9 mouse cellular contexts compared by ENCODE assay signal in genomic region chr9:14698582-14699287, GRCm38 (mm10). TPM values are rescaled to one million over a fixed set of nuclear protein-coding genes. Genes with fewer than 3 reads are reported as not detected.
DNase-seq lines count a peak whose midpoint lies in the region; ATAC-seq lines count a peak whose summit lies in the region.
"Had no signal": no experiment of that assay in that cellular context is flagged by ENCODE, and none has a peak within 500 bp of the region (broad histone marks: within the 10 kb centered on the region; RNA-seq: fewer than 3 reads in every experiment).

No protein-coding gene starts in this region.

- WGBS in heart, embryonic 14.5 days = 44% methylated on average over 12 of the region's 12 CpGs
- 54% methylated on average over 12 of the region's 12 CpGs for WGBS in liver, embryonic 11.5 days
- WGBS in stomach, embryonic 15.5 days = 48% methylated on average over 12 of the region's 12 CpGs

- no peak overlapping the region for H3K27ac ChIP-seq in heart, embryonic 14.5 days (replicated peaks in 1 of 2; ENCODE audit: control insufficient read depth in 1 of 2, insufficient read depth in 1 of 2, low read depth in 2 of 2, low read length in 2 of 2)
- H3K27ac ChIP-seq in liver, embryonic 11.5 days (ENCODE audit: low read depth, low read length) = no peak overlapping the region
- H3K27ac ChIP-seq in stomach, embryonic 15.5 days = no peak overlapping the region
- H3K27ac ChIP-seq: heart, embryonic 13.5 days had no signal

- peak; percentile 68 for ATAC-seq in CD4-positive, CD25-positive, alpha-beta regulatory T cell, adult 4 months
- ATAC-seq in heart, embryonic 14.5 days (ENCODE audit: insufficient number of reproducible peaks, insufficient read depth, low FRiP score, low read depth) = peak; percentile 82
- ATAC-seq in liver, embryonic 11.5 days (replicated peaks; ENCODE audit: low FRiP score) = peak; percentile 72
- peak; percentile 85 for ATAC-seq in stomach, embryonic 15.5 days (ENCODE audit: insufficient read depth, low FRiP score, low read depth)

- H3K9ac ChIP-seq in heart, embryonic 14.5 days (ENCODE audit: low read length) = no peak overlapping the region
- H3K9ac ChIP-seq in liver, embryonic 11.5 days (ENCODE audit: low read depth, low read length) = no peak overlapping the region
- H3K9ac ChIP-seq in stomach, embryonic 15.5 days = no peak overlapping the region
- H3K9ac ChIP-seq: heart, embryonic 13.5 days had no signal

- H3K27me3 ChIP-seq in heart, embryonic 14.5 days (ENCODE audit: control insufficient read depth, insufficient read depth, low read length) = no peaks in the 10 kb centered on the region
- no peaks in the 10 kb centered on the region for H3K27me3 ChIP-seq in liver, embryonic 11.5 days (replicated peaks; ENCODE audit: control insufficient read depth, insufficient read depth, low read length)
- no peaks in the 10 kb centered on the region for H3K27me3 ChIP-seq in stomach, embryonic 15.5 days (replicated peaks)
- H3K27me3 ChIP-seq: heart, embryonic 13.5 days had no signal

- no peaks in the 10 kb centered on the region for H3K36me3 ChIP-seq in heart, embryonic 14.5 days (ENCODE audit: control insufficient read depth, insufficient read depth, low read length)
- no peaks in the 10 kb centered on the region for H3K36me3 ChIP-seq in liver, embryonic 11.5 days (ENCODE audit: control insufficient read depth, insufficient read depth, low read length)
- H3K36me3 ChIP-seq in stomach, embryonic 15.5 days = no peaks in the 10 kb centered on the region
- H3K36me3 ChIP-seq: heart, embryonic 13.5 days had no signal

- no peaks in the 10 kb centered on the region for H3K4me1 ChIP-seq in heart, embryonic 14.5 days (ENCODE audit: control insufficient read depth in 2 of 2, insufficient read depth in 2 of 2, low read length in 2 of 2)
- 0 out of 2 replicates have a peak, but pooled peaks cover 2% of the 10 kb centered on the region for H3K4me1 ChIP-seq in liver, embryonic 11.5 days (replicated peaks; ENCODE audit: control insufficient read depth, insufficient read depth, low read length)
- no peaks in the 10 kb centered on the region for H3K4me1 ChIP-seq in stomach, embryonic 15.5 days
- H3K4me1 ChIP-seq: heart, embryonic 13.5 days had no signal

- no peak overlapping the region for H3K4me2 ChIP-seq in heart, embryonic 14.5 days (ENCODE audit: low read length)
- H3K4me2 ChIP-seq in liver, embryonic 11.5 days = no peak overlapping the region
- no peak overlapping the region for H3K4me2 ChIP-seq in stomach, embryonic 15.5 days
- H3K4me2 ChIP-seq: heart, embryonic 13.5 days had no signal

- H3K9me3 ChIP-seq in heart, embryonic 14.5 days (ENCODE audit: control insufficient read depth, low read length) = no peaks in the 10 kb centered on the region
- no peaks in the 10 kb centered on the region for H3K9me3 ChIP-seq in liver, embryonic 11.5 days (ENCODE audit: control insufficient read depth, low read length)
- H3K9me3 ChIP-seq in stomach, embryonic 15.5 days = no peaks in the 10 kb centered on the region
- H3K9me3 ChIP-seq: heart, embryonic 13.5 days had no signal

- H3K4me3 ChIP-seq in heart, embryonic 14.5 days (ENCODE audit: control insufficient read depth in 1 of 2, insufficient read depth in 1 of 2, low read depth in 1 of 2, low read length in 2 of 2) = no peak overlapping the region
- H3K4me3 ChIP-seq in liver, embryonic 11.5 days (ENCODE audit: low read depth, low read length) = no peak overlapping the region
- H3K4me3 ChIP-seq in stomach, embryonic 15.5 days (replicated peaks) = no peak overlapping the region
- H3K4me3 ChIP-seq: heart, embryonic 13.5 days had no signal

- DNase-seq in c-Kit-negative CD71-positive TER-119-positive erythroid progenitor cells, embryonic 14.5 days (ENCODE audit: low read depth, low spot score) = peak; percentile 29
- peak; percentile 77 for DNase-seq in fibroblast of lung, adult 2 months (ENCODE audit: low read depth)
- peak; percentile 93 for DNase-seq in kidney, postnatal 10 days
- peak; percentile 78 for DNase-seq in liver, embryonic 11.5 days (ENCODE audit: low spot score)
- peak; percentile 56 to 68 for DNase-seq in natural killer cell, adult 2 months (ENCODE audit: low spot score in 2 of 2)

RNA-seq across cellular contexts. Expression of gene Piwil4, which starts 41.8 kb away (rescaled TPM):
- under 1 TPM; 0.44 to 0.57 TPM for polyA plus RNA-seq in CD4-positive, CD25-positive, alpha-beta regulatory T cell, adult 4 months (2017; shearing (Covaris generic))
- 0.07 TPM in 1 of 2 replicates, not detected in the other for polyA plus RNA-seq in heart, embryonic 14.5 days (2014; fragmentation: Nextera tagmentation; extraction: Ambion mirVana)
- polyA plus RNA-seq in liver, embryonic 11.5 days (2014; fragmentation: Nextera tagmentation; extraction: Ambion mirVana) = 0.10 and 0.19 TPM in 2 replicates
- 0.10 and 0.14 TPM in 2 replicates for polyA plus RNA-seq in stomach, embryonic 15.5 days (2015; fragmentation: Nextera tagmentation; extraction: Ambion mirVana)

RNA-seq across cellular contexts. Expression of gene Fut4, which starts 53.5 kb away (rescaled TPM):
- under 1 TPM in 1 of 2 experiments, not detected in 1; 0.19 TPM for polyA plus RNA-seq in CD4-positive, CD25-positive, alpha-beta regulatory T cell, adult 4 months (2017; shearing (Covaris generic))
- polyA plus RNA-seq in heart, embryonic 14.5 days (2014; fragmentation: Nextera tagmentation; extraction: Ambion mirVana) = 1.1 and 1.2 TPM in 2 replicates
- polyA plus RNA-seq in liver, embryonic 11.5 days (2014; fragmentation: Nextera tagmentation; extraction: Ambion mirVana) = 1.7 and 1.9 TPM in 2 replicates
- 6.6 and 7.5 TPM in 2 replicates for polyA plus RNA-seq in stomach, embryonic 15.5 days (2015; fragmentation: Nextera tagmentation; extraction: Ambion mirVana)

RNA-seq across cellular contexts. Expression of gene Amotl1, which starts 53.9 kb away (rescaled TPM):
- polyA plus RNA-seq in CD4-positive, CD25-positive, alpha-beta regulatory T cell, adult 4 months (2017; shearing (Covaris generic)) = under 1 TPM in 1 of 2 experiments, not detected in 1; 0.06 TPM
- 25.5 and 26.4 TPM in 2 replicates for polyA plus RNA-seq in heart, embryonic 14.5 days (2014; fragmentation: Nextera tagmentation; extraction: Ambion mirVana)
- 8.5 and 9.5 TPM in 2 replicates for polyA plus RNA-seq in liver, embryonic 11.5 days (2014; fragmentation: Nextera tagmentation; extraction: Ambion mirVana)
- polyA plus RNA-seq in stomach, embryonic 15.5 days (2015; fragmentation: Nextera tagmentation; extraction: Ambion mirVana) = 16.8 and 17.2 TPM in 2 replicates

Comparison
In these comparisons a context has a peak if more than half of its experiments do, and no peak if none do; other contexts are left out.
1. DNase-seq: peak in every context shown above with its lines; median percentile 93 in kidney, postnatal 10 days; 78 in liver, embryonic 11.5 days; 77 in fibroblast of lung, adult 2 months; 62 in natural killer cell, adult 2 months; 29 in c-Kit-negative CD71-positive TER-119-positive erythroid progenitor cells, embryonic 14.5 days.